Mouse (Mus musculus): ENCODE measurements around the gene Fuca2. TPM values are rescaled to one million over a fixed set of nuclear protein-coding genes. Genes with fewer than 3 reads are reported as not detected.

The Fuca2 gene
- total RNA-seq (2023), result 10 to 100 TPM; 71.5 to 72.0 TPM

DNA sequence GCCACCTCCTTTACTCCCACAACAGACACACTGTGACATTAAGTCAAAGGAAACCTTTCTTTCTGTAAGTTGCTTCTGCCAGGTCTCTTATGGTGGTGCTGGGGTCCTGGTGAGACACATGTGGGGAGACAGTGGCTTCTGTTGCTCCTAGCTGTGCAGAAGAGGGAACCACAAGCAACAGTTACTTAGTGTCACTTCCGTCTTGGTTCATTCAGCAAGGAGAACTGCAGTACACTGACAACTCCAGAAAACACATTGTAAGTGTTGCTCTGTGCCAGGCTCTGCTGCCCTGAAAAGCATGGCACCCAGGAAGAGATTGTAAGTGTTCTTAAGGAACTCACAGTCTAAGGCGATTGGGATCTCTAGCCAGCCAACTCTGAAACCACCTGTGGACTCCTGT is at the start of gene Fuca2:
Gene Fuca2, plus strand, starts transcription at position 210 of the 400 bp plus-strand sequence.

DNA sequence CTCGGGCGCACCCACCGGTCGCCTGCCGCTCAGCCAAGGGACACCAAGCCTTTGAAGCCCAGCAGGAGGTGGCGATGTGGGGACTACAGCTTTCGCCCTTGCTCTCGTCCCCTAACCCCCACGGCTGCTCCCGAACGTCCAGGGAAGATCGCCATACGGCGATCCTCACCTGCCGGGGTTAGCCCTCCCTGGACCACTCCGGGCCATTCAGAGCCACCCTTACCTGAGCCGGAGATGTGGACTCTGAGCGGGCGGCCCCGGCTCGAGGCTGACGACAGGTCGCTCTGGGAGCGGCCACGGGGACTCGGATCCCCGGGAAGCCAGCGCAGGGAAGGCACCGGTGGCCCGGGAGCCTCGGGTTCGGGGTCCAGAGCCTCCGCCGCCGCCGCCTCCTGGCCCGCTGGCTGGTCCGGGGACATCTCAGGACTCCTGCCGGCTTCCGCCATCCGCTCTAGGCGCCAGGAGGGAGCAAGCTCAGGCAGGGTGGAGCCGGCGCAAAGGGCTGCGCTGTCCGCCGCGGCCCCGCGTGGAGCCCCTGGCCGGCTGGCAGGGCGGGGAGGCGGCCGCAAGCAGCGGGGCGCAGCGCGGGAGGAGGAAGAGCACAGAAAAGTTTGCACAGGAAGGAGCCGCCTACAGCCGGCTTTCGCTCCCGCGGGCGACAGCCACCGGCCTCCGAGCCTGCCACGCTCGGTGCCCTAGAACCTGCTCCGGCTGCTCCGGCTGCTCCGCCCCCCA is 25.3 kb upstream of the Fuca2 start, which contains the start of gene Phactr2:
Gene Phactr2, minus strand, starts transcription at position 580 of the 735 bp plus-strand sequence.

DNA sequence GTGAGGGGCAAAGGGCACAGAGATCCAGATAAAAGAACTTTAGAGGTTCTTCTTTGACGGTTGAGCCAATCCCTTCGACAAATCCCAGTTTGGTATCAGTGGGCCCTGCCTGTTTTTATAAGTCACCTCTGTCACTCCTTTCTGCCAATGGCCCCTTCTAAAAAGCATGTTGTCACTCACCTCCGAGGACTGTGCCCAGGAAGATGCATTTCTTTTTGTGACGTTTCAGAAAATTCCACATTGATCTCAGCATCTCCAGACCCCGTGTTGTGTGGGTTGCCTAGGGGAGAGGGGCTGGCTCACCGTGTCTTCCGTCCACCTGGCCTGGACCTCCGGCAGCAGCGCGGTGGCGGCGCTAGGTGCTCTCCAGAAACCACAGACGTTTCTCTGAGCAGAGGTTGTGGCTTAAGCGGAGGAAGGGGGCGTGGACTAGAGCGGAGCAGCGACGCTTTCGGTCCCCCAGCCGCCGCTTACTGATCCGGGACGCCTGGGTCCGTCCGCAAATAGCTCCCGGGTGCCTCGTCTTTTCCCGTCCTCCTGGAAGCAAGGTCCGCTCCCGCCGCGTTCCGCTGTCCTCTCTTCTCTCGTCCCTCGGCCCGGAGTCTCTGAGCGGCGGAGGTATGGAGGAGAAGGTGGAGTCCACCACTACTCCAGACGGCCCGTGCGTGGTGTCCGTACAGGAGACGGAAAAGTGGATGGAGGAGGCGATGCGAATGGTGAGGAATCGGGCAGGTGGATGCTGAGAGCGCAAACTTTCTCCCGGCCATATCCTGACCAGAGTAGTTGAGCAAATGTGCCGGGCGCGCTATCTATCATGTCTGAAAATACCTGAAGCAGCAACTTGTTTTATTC is 53.5 kb downstream of the Fuca2 start, which contains the start of the genes Adat2 and Pex3:
Gene Adat2, plus strand, starts transcription at position 249 of the 852 bp plus-strand sequence.
Gene Pex3, minus strand, starts transcription at position 497 of the 852 bp plus-strand sequence.

Other genes with a start within 250 kb of the Fuca2 start
- gene Phactr2, start 25.1 kb upstream of the Fuca2 start, total RNA-seq (2023), result 10 to 100 TPM; 40.7 to 41.7 TPM
- gene Adat2, start 53.4 kb downstream of the Fuca2 start, total RNA-seq (2023), result 1 to 10 TPM; 4.4 TPM
- 10 to 100 TPM; 14.3 to 14.5 TPM for gene Pex3, start 53.6 kb downstream of the Fuca2 start, total RNA-seq (2023)

Measured in monocyte, adult 59 days (primary cell).